Mouse (Mus musculus) intestine, embryonic 14.5 days (tissue): ENCODE data around the gene Itsn1. TPM values are rescaled to one million over a fixed set of nuclear protein-coding genes. Genes with fewer than 3 reads are reported as not detected.

Experiments
- ATAC-seq: fragments of 200-750 bp; cut with Nextera tagmentation; replicated peaks from 2 replicates; pipeline ENCODE4 v1.8.0; 2017; ENCODE audit warnings: low read depth, moderate number of reproducible peaks, moderate TSS enrichment, moderate library complexity; ENCODE audit not compliant: low FRiP score, low TSS enrichment
- DNase-seq: peaks from one replicate; pipeline ENCODE4 v3.0.0-alpha.2; 2018; ENCODE audit warnings: low spot score
- H3K27ac ChIP-seq: fragments of 300-500 bp; sonication (generic); 2 replicates; pipeline ENCODE4 v1.5.1; 2014; ENCODE audit warnings: low read depth, mild to moderate bottlenecking, control low read depth
- H3K27me3 ChIP-seq: fragments of 300-500 bp; sonication (generic); replicated peaks from 2 replicates; pipeline ENCODE4 v1.6.1; 2014; ENCODE audit warnings: low read length, control low read depth; ENCODE audit not compliant: control insufficient read depth, insufficient read depth
- H3K36me3 ChIP-seq: fragments of 300-500 bp; sonication (generic); 2 replicates; pipeline ENCODE4 v1.6.1; 2014; ENCODE audit warnings: low read length, control low read depth; ENCODE audit not compliant: control insufficient read depth, insufficient read depth
- H3K4me1 ChIP-seq: fragments of 300-500 bp; sonication (generic); replicated peaks from 2 replicates; pipeline ENCODE4 v1.6.1; 2014; ENCODE audit warnings: low read length, control low read depth, mixed read lengths; ENCODE audit not compliant: control insufficient read depth, insufficient read depth
- H3K4me2 ChIP-seq: fragments of 300-500 bp; sonication (generic); 2 replicates; pipeline ENCODE4 v1.6.1; 2014; ENCODE audit warnings: low read length
- H3K4me3 ChIP-seq: fragments of 300-500 bp; sonication (generic); 2 replicates; pipeline ENCODE4 v1.5.1; 2014; ENCODE audit warnings: low read depth, low read length, control low read depth, mixed read lengths
- H3K9ac ChIP-seq: fragments of 300-500 bp; sonication (generic); 2 replicates; pipeline ENCODE4 v1.6.1; 2014; ENCODE audit warnings: mild to moderate bottlenecking, low read length
- H3K9me3 ChIP-seq: fragments of 300-500 bp; sonication (generic); 2 replicates; pipeline ENCODE4 v1.6.1; 2016; ENCODE audit warnings: low read length, control low read depth; ENCODE audit not compliant: control insufficient read depth
- WGBS: fragments of 180-500 bp; shearing (Covaris S2); extraction: QIAGEN DNeasy Blood & Tissue Kit; methylation state at CpG from one replicate; pipeline ENCODE4 v1.1.7; 2014; 5-methylcytosine and 5-hydroxymethylcytosine counted together
- polyA plus RNA-seq: library from polyadenylated mRNA; unstranded; fragments of >200 nt; fragmentation: Nextera tagmentation; extraction: Ambion mirVana; gene quantifications from 2 replicates; pipeline ENCODE4 v1.2.1, GENCODE M21; 2014

The Itsn1 gene
- polyA plus RNA-seq, 1 experiment from 2014 or later, result 22.7 TPM

DNA sequence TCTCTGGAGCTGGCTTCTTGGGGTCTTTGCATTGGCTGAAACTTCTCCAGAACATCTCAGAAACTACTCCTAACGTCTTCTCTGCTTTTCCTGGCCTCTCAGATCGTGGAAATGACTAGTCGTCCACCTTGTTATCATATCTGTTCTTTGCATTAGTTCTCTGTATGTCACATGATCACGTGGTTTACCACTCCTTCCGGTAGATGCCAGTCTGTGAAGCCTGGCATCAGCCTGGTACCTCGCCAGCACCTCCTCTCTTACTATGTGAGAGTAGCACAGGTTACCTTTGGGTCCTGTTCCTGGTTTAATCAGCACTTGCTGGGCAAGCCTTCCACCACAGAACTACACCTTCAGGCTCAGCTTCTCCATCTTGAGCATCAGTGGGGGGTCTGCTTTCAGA is 25.9 kb downstream of the Itsn1 start:
- no peak for ATAC-seq
- DNase-seq, result no peak
- H3K4me2 ChIP-seq, result no peak overlapping the region
- H3K36me3 ChIP-seq, result no peaks in the 10 kb centered on the region
- H3K4me1 ChIP-seq, result 0 out of 2 replicates have a peak, but pooled peaks cover 4% of the 10 kb centered on the region
- no peaks in the 10 kb centered on the region for H3K9me3 ChIP-seq
- no peak overlapping the region for H3K27ac ChIP-seq
- no peaks in the 10 kb centered on the region for H3K27me3 ChIP-seq
- no peak overlapping the region for H3K9ac ChIP-seq
- WGBS, result 90% methylated on average over 6 of the region's 6 CpGs
- no peak overlapping the region for H3K4me3 ChIP-seq

DNA sequence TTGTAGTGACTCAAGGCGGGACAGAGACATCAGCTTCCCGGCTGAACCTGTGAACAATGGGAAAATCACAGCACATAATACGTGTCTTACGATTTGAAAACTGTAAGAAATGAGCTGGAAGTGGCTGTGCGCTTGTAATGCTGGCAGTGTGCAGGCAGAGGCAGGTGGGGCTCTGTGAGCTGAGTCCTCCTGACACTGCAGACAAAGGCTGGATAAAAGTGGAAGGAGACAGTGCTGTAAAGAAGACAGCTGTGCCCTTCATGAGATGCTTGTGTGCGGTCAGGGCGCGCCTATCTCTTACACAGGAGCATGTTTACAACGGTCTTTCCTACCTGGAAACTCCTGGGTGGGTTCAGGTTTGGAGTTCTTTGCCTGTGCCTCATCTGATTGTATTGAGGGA is 32.1 kb downstream of the Itsn1 start:
- H3K4me1 ChIP-seq, result peaks cover 7% of the 10 kb centered on the region
- H3K9me3 ChIP-seq, result no peaks in the 10 kb centered on the region
- ATAC-seq (no peak), DNase-seq (no peak)
- H3K36me3 ChIP-seq, result no peaks in the 10 kb centered on the region
- no peaks in the 10 kb centered on the region for H3K27me3 ChIP-seq
- H3K9ac ChIP-seq, result no peak overlapping the region
- no peak overlapping the region for H3K27ac ChIP-seq
- WGBS, result 82% methylated on average over 9 of the region's 9 CpGs
- no peak overlapping the region for H3K4me2 ChIP-seq
- H3K4me3 ChIP-seq, result no peak overlapping the region

DNA sequence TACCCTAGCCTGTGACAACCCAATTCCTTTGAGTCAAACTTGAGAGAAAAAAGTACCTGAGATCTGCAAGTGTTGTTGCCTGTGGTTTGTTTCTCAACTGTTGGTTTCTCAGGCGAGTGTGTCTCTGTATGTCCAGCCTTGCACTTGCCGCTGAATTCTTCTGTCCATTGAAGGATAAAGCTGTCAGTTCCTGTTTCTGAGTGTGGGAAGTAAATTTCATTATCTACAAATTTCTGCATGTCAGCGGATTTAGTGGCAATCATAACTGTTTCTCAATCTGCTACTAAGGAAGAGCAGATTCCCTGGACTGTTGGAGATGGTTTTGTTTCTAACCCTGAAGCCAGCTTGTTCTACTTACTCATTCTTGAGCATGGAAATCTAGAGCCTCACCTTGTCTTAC is 32.7 kb downstream of the Itsn1 start:
- Histone ChIP-seq H3K9ac (no peak overlapping the region), H3K36me3 (no peaks in the 10 kb centered on the region), H3K4me1 (peaks cover 12% of the 10 kb centered on the region), H3K4me3 (no peak overlapping the region), H3K4me2 (no peak overlapping the region), H3K9me3 (no peaks in the 10 kb centered on the region), H3K27ac (no peak overlapping the region), H3K27me3 (no peaks in the 10 kb centered on the region)
- WGBS, result 76% methylated on average over 3 of the region's 3 CpGs
- ATAC-seq (no peak), DNase-seq (no peak)

DNA sequence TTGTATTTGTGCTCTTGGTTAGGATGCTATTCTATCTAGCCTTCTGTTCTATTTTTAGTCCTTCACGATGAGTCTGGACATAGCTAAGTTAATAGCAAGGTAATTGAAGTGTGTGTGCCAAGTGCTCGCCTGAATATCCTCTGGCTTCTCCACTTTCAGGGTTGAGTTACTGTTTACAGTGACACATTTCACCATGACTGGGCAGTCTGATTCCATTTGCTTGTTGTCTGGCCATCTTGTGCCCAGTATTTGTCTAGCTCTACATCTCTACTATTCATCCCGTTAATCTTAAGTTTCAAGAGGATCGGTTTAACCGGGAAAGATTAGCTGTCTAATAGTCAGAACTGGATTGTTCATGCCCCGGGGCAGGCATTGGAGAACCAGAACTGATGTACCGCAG is 33.4 kb downstream of the Itsn1 start:
- H3K36me3 ChIP-seq, result no peaks in the 10 kb centered on the region
- H3K4me3 ChIP-seq, result no peak overlapping the region
- no peak for DNase-seq
- no peak for ATAC-seq
- H3K4me2 ChIP-seq, result no peak overlapping the region
- no peak overlapping the region for H3K9ac ChIP-seq
- peaks cover 17% of the 10 kb centered on the region for H3K4me1 ChIP-seq
- WGBS, result 75% methylated on average over 7 of the region's 7 CpGs
- H3K27me3 ChIP-seq, result no peaks in the 10 kb centered on the region
- no peak overlapping the region for H3K27ac ChIP-seq
- H3K9me3 ChIP-seq, result no peaks in the 10 kb centered on the region

DNA sequence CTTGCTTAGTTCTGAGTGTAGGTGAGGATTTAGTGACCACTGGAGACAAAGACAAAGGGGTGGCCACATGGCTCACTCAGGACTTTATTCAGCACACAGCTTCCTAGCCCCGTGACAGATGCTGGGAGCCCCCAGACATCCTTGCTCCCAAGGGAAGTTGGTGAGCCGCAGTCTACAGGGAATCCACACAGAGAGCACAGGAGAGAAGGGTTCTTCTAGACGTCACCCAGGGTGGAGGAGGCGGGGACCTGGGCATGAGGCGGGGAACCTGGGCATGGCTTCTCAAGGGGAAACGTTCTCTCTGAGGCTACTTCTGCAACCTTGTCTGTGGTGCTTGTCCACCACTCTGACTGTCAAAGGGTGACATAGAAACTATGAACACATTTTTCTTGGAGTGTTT is 34.9 kb downstream of the Itsn1 start:
- Histone ChIP-seq H3K9me3 (no peaks in the 10 kb centered on the region), H3K27ac (no peak overlapping the region), H3K36me3 (no peaks in the 10 kb centered on the region), H3K4me1 (peaks cover 17% of the 10 kb centered on the region), H3K9ac (no peak overlapping the region), H3K27me3 (no peaks in the 10 kb centered on the region), H3K4me2 (no peak overlapping the region), H3K4me3 (no peak overlapping the region)
- ATAC-seq (no peak), DNase-seq (no peak)
- WGBS, result 66% methylated on average over 6 of the region's 6 CpGs

DNA sequence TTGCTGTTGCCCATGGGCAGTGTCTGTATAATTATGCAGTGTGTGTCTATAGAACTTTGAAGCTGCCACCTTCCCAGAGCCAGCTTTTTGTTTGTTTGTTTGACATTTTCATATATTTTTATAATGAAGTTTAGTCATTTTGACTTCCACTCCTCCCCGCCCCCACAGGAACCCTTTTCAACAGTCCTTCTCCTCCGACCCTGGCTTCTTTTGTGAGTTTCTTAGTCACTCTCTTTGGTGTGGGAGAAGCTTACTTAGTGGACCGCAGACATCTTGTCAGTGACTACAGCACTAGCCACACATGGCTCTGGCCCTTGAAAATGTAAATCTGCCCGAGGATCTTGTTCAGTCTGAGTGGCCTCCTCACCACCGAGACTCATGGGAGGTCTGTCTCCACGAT is 35.3 kb downstream of the Itsn1 start:
- Histone ChIP-seq H3K27ac (no peak overlapping the region), H3K4me1 (peaks cover 13% of the 10 kb centered on the region), H3K4me2 (no peak overlapping the region), H3K9me3 (no peaks in the 10 kb centered on the region), H3K27me3 (no peaks in the 10 kb centered on the region), H3K36me3 (no peaks in the 10 kb centered on the region), H3K9ac (no peak overlapping the region), H3K4me3 (no peak overlapping the region)
- ATAC-seq (no peak), DNase-seq (no peak)
- WGBS, result 82% methylated on average over 6 of the region's 6 CpGs

DNA sequence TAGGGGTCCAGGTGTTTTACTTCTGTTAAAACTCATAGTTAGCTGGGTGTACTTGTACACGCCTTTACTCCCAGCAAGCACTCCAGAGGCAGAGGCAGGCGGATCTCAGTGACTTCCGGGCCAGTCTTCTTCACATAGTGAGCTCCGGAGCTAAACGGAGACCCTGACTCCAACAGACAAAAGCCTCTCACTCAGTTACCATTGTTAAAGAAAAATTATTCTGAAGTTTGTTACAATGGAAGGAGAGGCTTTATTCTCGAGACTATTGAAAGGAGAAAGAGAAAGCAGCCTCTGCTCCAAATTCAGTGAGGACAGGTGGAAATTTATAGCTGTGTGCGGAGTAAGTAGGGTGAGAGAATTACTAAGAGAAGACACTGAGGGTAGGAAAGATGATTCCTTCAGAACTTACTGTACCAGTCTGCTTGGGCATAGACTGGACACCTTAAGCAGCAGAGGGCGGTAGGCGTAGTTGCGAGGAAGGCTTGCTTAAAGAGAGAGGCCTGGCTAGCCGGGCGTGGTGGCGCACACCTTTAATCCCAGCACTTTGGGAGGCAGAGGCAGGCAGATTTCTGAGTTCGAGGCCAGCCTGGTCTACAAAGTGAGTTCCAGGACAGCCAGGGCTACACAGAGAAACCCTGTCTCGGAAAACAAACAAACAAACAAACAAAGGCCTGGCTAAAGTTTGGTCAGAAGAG is 36.2 kb downstream of the Itsn1 start:
- no peaks in the 10 kb centered on the region for H3K36me3 ChIP-seq
- 94% methylated on average over 15 of the region's 15 CpGs for WGBS
- H3K4me3 ChIP-seq, result no peak overlapping the region
- H3K27me3 ChIP-seq, result no peaks in the 10 kb centered on the region
- peaks cover 16% of the 10 kb centered on the region for H3K4me1 ChIP-seq
- no peaks in the 10 kb centered on the region for H3K9me3 ChIP-seq
- H3K4me2 ChIP-seq, result no peak overlapping the region
- H3K27ac ChIP-seq, result no peak overlapping the region
- ATAC-seq, result no peak
- no peak overlapping the region for H3K9ac ChIP-seq
- DNase-seq, result no peak

DNA sequence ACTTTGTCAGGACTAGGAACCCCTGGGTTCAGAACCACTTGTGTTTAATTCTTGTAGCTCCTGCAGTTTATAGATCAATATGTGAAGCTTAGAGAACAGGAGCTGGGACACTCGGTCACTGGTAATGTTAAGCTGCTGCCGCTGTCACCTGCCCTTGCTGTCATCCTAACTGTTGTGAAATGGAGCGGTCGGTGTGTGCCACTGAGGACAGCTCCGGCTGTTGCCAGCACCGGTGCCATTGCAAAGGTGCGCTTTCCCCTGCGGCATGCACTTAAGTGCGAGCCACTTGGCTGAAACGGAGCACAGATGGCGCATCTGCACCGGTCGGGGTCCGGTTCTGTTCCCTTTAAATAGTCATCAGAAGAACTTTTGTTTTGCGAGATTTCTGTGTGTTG is 36.7 kb downstream of the Itsn1 start:
- DNase-seq (no peak), ATAC-seq (no peak)
- H3K4me3 ChIP-seq, result no peak overlapping the region
- H3K4me2 ChIP-seq, result no peak overlapping the region
- peaks cover 22% of the 10 kb centered on the region for H3K4me1 ChIP-seq
- no peak overlapping the region for H3K9ac ChIP-seq
- H3K27ac ChIP-seq, result no peak overlapping the region
- no peaks in the 10 kb centered on the region for H3K27me3 ChIP-seq
- H3K9me3 ChIP-seq, result no peaks in the 10 kb centered on the region
- no peaks in the 10 kb centered on the region for H3K36me3 ChIP-seq
- WGBS, result 90% methylated on average over 15 of the region's 15 CpGs

DNA sequence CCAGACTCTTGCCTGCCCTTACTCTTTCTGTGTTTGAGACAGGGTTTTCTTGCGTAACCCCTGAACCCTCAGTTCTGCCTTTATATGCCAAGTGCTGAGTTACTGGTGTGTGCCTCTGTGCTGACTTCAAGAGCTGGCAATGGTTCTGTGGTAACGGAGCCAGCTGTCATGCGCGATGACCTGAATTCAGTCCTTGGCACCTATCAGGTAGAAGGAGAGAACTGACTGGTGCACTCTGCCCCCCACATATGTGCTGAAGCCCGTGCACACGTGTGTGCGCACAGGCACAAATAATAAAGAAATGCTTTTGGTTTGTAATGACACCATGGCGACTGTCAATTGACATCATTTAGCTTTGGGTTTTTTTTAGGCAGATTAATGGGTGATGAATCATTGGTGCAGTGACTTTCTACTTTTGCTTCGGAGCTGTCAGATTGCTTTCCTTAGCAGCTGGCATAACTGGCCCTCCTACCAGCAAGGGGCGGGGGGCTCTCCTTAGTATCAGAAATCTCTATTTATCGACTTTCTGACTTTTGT is 38.2 kb downstream of the Itsn1 start:
- 80% methylated on average over 11 of the region's 11 CpGs for WGBS
- no peak for ATAC-seq
- Histone ChIP-seq H3K4me2 (no peak overlapping the region), H3K27me3 (no peaks in the 10 kb centered on the region), H3K9me3 (no peaks in the 10 kb centered on the region), H3K4me3 (no peak overlapping the region), H3K4me1 (peaks cover 23% of the 10 kb centered on the region), H3K27ac (no peak overlapping the region), H3K36me3 (no peaks in the 10 kb centered on the region), H3K9ac (no peak overlapping the region)
- DNase-seq, result no peak
